Comparison of ENCODE assay signal across 8 mouse cellular contexts in genomic region chr17:14943729-14944059, GRCm38 (mm10). TPM values are rescaled to one million over a fixed set of nuclear protein-coding genes. Genes with fewer than 3 reads are reported as not detected.
DNase-seq lines count a peak whose midpoint lies in the region; ATAC-seq and TF ChIP-seq lines count a peak whose summit lies in the region.

No protein-coding gene starts in this region.

- H3K27ac ChIP-seq in heart, embryonic 14.5 days (replicated peaks in 1 of 2; ENCODE audit: control insufficient read depth in 1 of 2, insufficient read depth in 1 of 2, low read depth in 2 of 2, low read length in 2 of 2): peak overlapping the region; percentile 14 to 75; a peak in 2 of 4 replicates
- H3K27ac ChIP-seq in ES-Bruce4 (ENCODE audit: insufficient read depth, low read length) (no peak overlapping the region), macrophage (peak overlapping the region; percentile 67)
- peak overlapping the region; percentile 85 for H3K27ac ChIP-seq in forebrain, postnatal 0 days (ENCODE audit: low read depth, low read length)

- peak overlapping the region; percentile 66 for H3K4me3 ChIP-seq in heart, embryonic 14.5 days (ENCODE audit: control insufficient read depth in 1 of 2, insufficient read depth in 1 of 2, low read depth in 1 of 2, low read length in 2 of 2)
- H3K4me3 ChIP-seq in ES-Bruce4 (ENCODE audit: low read depth, low read length) (peak overlapping the region; percentile 92), macrophage (ENCODE audit: inconsistent target) (peak overlapping the region; percentile 99)
- H3K4me3 ChIP-seq in forebrain, postnatal 0 days (ENCODE audit: low read depth, low read length): peak overlapping the region; percentile 94

- peaks cover 38% of the 10 kb centered on the region for H3K79me2 ChIP-seq in macrophage (ENCODE audit: inconsistent target)

- H3K4me1 ChIP-seq in heart, embryonic 14.5 days (ENCODE audit: control insufficient read depth in 2 of 2, insufficient read depth in 2 of 2, low read length in 2 of 2): peaks cover 4 to 14% of the 10 kb centered on the region in 2 experiments; a peak in 3 of 4 replicates
- no peaks in the 10 kb centered on the region for H3K4me1 ChIP-seq in ES-Bruce4 (ENCODE audit: control insufficient read depth, insufficient read depth, low read length)
- peaks cover 12% of the 10 kb centered on the region for H3K4me1 ChIP-seq in forebrain, postnatal 0 days (ENCODE audit: insufficient read depth)

- no peak for TF ChIP-seq CTCF in ES-Bruce4 (IDR thresholded peaks at IDR 0.05; ENCODE audit: low read depth, low read length)
- no peak for TF ChIP-seq CTCF in forebrain, postnatal 0 days (IDR thresholded peaks at IDR 0.05; ENCODE audit: low read depth)

- no peak for TF ChIP-seq POLR2A in ES-Bruce4 (IDR thresholded peaks at IDR 0.05; ENCODE audit: insufficient read depth, low read length)

- no peaks in the 10 kb centered on the region for H3K9me3 ChIP-seq in heart, embryonic 14.5 days (ENCODE audit: control insufficient read depth, low read length)
- no peaks in the 10 kb centered on the region for H3K9me3 ChIP-seq in ES-Bruce4 (replicated peaks; ENCODE audit: control insufficient read depth, insufficient read depth, low read length, poor library complexity, severe bottlenecking)
- no peaks in the 10 kb centered on the region for H3K9me3 ChIP-seq in forebrain, postnatal 0 days (ENCODE audit: low read length)

- no peak for TF ChIP-seq EP300 in ES-Bruce4 (IDR thresholded peaks at IDR 0.05; ENCODE audit: insufficient read depth, low read depth, low read length)

- no peaks in the 10 kb centered on the region for H3K27me3 ChIP-seq in heart, embryonic 14.5 days (ENCODE audit: control insufficient read depth, insufficient read depth, low read length)
- no peaks in the 10 kb centered on the region for H3K27me3 ChIP-seq in ES-Bruce4 (ENCODE audit: control insufficient read depth, insufficient read depth, low read length, poor library complexity, severe bottlenecking)
- H3K27me3 ChIP-seq in forebrain, postnatal 0 days (ENCODE audit: insufficient read depth, low read length): no peaks in the 10 kb centered on the region

- peak; percentile 2; the same call in 1 of the 2 replicates for ATAC-seq in heart, embryonic 14.5 days (ENCODE audit: insufficient number of reproducible peaks, insufficient read depth, low FRiP score, low read depth)
- ATAC-seq in forebrain, postnatal 0 days: no peak

- H3K9ac ChIP-seq in heart, embryonic 14.5 days (ENCODE audit: low read length): peak overlapping the region; percentile 92
- H3K9ac ChIP-seq in ES-Bruce4 (ENCODE audit: low read depth, poor library complexity, severe bottlenecking): peak overlapping the region; percentile 65
- peak overlapping the region; percentile 88 for H3K9ac ChIP-seq in forebrain, postnatal 0 days

- WGBS in heart, embryonic 14.5 days: 13% methylated on average over 16 of the region's 16 CpGs
- 19% methylated on average over 16 of the region's 16 CpGs for WGBS in forebrain, postnatal 0 days
- 16% methylated on average over 16 of the region's 16 CpGs for WGBS in macrophage (ENCODE audit: missing documents)

- peaks cover 38% of the 10 kb centered on the region for H3K36me3 ChIP-seq in heart, embryonic 14.5 days (ENCODE audit: control insufficient read depth, insufficient read depth, low read length)
- H3K36me3 ChIP-seq in ES-Bruce4 (ENCODE audit: control insufficient read depth, insufficient read depth, low read length, poor library complexity, severe bottlenecking) (peaks cover 19% of the 10 kb centered on the region; the same call in 1 of the 2 replicates), macrophage (ENCODE audit: inconsistent target) (0 out of 2 replicates have a peak, but pooled peaks cover 6% of the 10 kb centered on the region)
- peaks cover 11% of the 10 kb centered on the region for H3K36me3 ChIP-seq in forebrain, postnatal 0 days (ENCODE audit: insufficient read depth)

- no peak for DNase-seq in heart, adult 11 months
- DNase-seq in forebrain, postnatal 0 days: peak; percentile 5
- DNase-seq in cerebellum, adult 8-10 months: no peak
- DNase-seq in right cerebral cortex, postnatal 36 days (ENCODE audit: low spot score in 2 of 2): no peak
- DNase-seq in embryo, embryonic 9.5 days (ENCODE audit: extremely low spot score): no peak

- peak overlapping the region; percentile 95 for H3K4me2 ChIP-seq in heart, embryonic 14.5 days (ENCODE audit: low read length)
- H3K4me2 ChIP-seq in forebrain, postnatal 0 days (ENCODE audit: low read depth): peak overlapping the region; percentile 95

RNA-seq across cellular contexts. Expression of gene 1600012H06Rik, which starts 0.7 kb away (rescaled TPM):
- 29.5 and 32.8 TPM in 2 replicates for polyA plus RNA-seq in heart, embryonic 14.5 days (2014; fragmentation: Nextera tagmentation; extraction: Ambion mirVana)
- polyA plus RNA-seq in ES-Bruce4 (2011; ENCODE audit: insufficient read depth, insufficient read length, low read depth, missing spikeins): 16.1 and 21.1 TPM in 2 replicates
- total RNA-seq in forebrain, postnatal 0 days (2014; rRNA removed): 21.1 and 24.2 TPM in 2 replicates
- 27.1 and 29.2 TPM in 2 replicates for polyA plus RNA-seq in forebrain, postnatal 0 days (2015; fragmentation: Nextera tagmentation; extraction: Ambion mirVana)
- total RNA-seq in macrophage (2018; cell fraction: chromatin; rRNA removed): 10 to 100 TPM in 21 of 26 experiments, 1 to 10 TPM in 5; 6.5 to 36.0 (median 20.1) TPM
- 10 to 100 TPM; 23.2 to 37.4 (median 31.9) TPM for total RNA-seq in macrophage (2018; cell fraction: cytosol; rRNA removed)
- total RNA-seq in macrophage (2018; cell fraction: nucleus; rRNA removed): 10 to 100 TPM; 14.5 to 75.3 (median 43.7) TPM
- 27.4 to 35.6 TPM (median 32.7 TPM) in 3 replicates for polyA plus RNA-seq in macrophage (2018)

RNA-seq across cellular contexts. Expression of gene Wdr27, which starts 0.7 kb away (rescaled TPM):
- polyA plus RNA-seq in heart, embryonic 14.5 days (2014; fragmentation: Nextera tagmentation; extraction: Ambion mirVana): 4.6 and 6.4 TPM in 2 replicates
- polyA plus RNA-seq in ES-Bruce4 (2011; ENCODE audit: insufficient read depth, insufficient read length, low read depth, missing spikeins) (1.8 TPM in 1 of 2 replicates, not detected in the other), macrophage (2018) (0.95 to 3.2 TPM (median 1.8 TPM) in 3 replicates)
- total RNA-seq in forebrain, postnatal 0 days (2014; rRNA removed): 1.1 and 1.6 TPM in 2 replicates
- polyA plus RNA-seq in forebrain, postnatal 0 days (2015; fragmentation: Nextera tagmentation; extraction: Ambion mirVana): 9.5 and 10.0 TPM in 2 replicates
- 1 to 10 TPM in 10 of 26 experiments, under 1 TPM in 9, not detected in 7; 0.40 to 3.7 (median 1.7) TPM for total RNA-seq in macrophage (2018; cell fraction: chromatin; rRNA removed)
- 1 to 10 TPM in 20 of 26 experiments, under 1 TPM in 5, not detected in 1; 0.65 to 2.7 (median 1.5) TPM for total RNA-seq in macrophage (2018; cell fraction: cytosol; rRNA removed)
- 1 to 10 TPM in 13 of 26 experiments, under 1 TPM in 4, not detected in 9; 0.56 to 2.9 (median 1.9) TPM for total RNA-seq in macrophage (2018; cell fraction: nucleus; rRNA removed)

RNA-seq across cellular contexts. Expression of gene Phf10, which starts 17.4 kb away (rescaled TPM):
- 33.9 and 36.9 TPM in 2 replicates for polyA plus RNA-seq in heart, embryonic 14.5 days (2014; fragmentation: Nextera tagmentation; extraction: Ambion mirVana)
- 104 and 107 TPM in 2 replicates for polyA plus RNA-seq in ES-Bruce4 (2011; ENCODE audit: insufficient read depth, insufficient read length, low read depth, missing spikeins)
- total RNA-seq in forebrain, postnatal 0 days (2014; rRNA removed): 59.3 and 61.7 TPM in 2 replicates
- polyA plus RNA-seq in forebrain, postnatal 0 days (2015; fragmentation: Nextera tagmentation; extraction: Ambion mirVana): 12.0 and 13.2 TPM in 2 replicates
- 100 to 1,000 TPM in 1 of 26 experiments, 10 to 100 TPM in 25; 15.2 to 158 (median 52.8) TPM for total RNA-seq in macrophage (2018; cell fraction: chromatin; rRNA removed)
- 10 to 100 TPM; 21.6 to 41.7 (median 32.0) TPM for total RNA-seq in macrophage (2018; cell fraction: cytosol; rRNA removed)
- total RNA-seq in macrophage (2018; cell fraction: nucleus; rRNA removed): 10 to 100 TPM; 16.9 to 74.9 (median 40.4) TPM
- 35.9 to 63.0 TPM (median 39.2 TPM) in 3 replicates for polyA plus RNA-seq in macrophage (2018)

RNA-seq across cellular contexts. Expression of gene 9030025P20Rik, which starts 34.6 kb away (rescaled TPM):
- 5.8 and 7.1 TPM in 2 replicates for polyA plus RNA-seq in heart, embryonic 14.5 days (2014; fragmentation: Nextera tagmentation; extraction: Ambion mirVana)
- polyA plus RNA-seq in ES-Bruce4 (2011; ENCODE audit: insufficient read depth, insufficient read length, low read depth, missing spikeins): 10.8 and 13.0 TPM in 2 replicates
- 8.3 and 8.9 TPM in 2 replicates for total RNA-seq in forebrain, postnatal 0 days (2014; rRNA removed)
- polyA plus RNA-seq in forebrain, postnatal 0 days (2015; fragmentation: Nextera tagmentation; extraction: Ambion mirVana): 4.9 and 7.6 TPM in 2 replicates
- total RNA-seq in macrophage (2018; cell fraction: chromatin; rRNA removed): 100 to 1,000 TPM in 21 of 26 experiments, 10 to 100 TPM in 5; 52.4 to 235 (median 165) TPM
- total RNA-seq in macrophage (2018; cell fraction: cytosol; rRNA removed): 10 to 100 TPM in 5 of 26 experiments, 1 to 10 TPM in 21; 4.2 to 15.0 (median 7.1) TPM
- 100 to 1,000 TPM in 7 of 26 experiments, 10 to 100 TPM in 19; 30.6 to 163 (median 77.9) TPM for total RNA-seq in macrophage (2018; cell fraction: nucleus; rRNA removed)
- polyA plus RNA-seq in macrophage (2018): 4.2 to 10.6 TPM (median 4.7 TPM) in 3 replicates

RNA-seq across cellular contexts. Expression of gene Gm3417, which starts 34.9 kb away (rescaled TPM):
- not detected in 2 replicates for polyA plus RNA-seq in heart, embryonic 14.5 days (2014; fragmentation: Nextera tagmentation; extraction: Ambion mirVana)
- not detected in 2 replicates for polyA plus RNA-seq in ES-Bruce4 (2011; ENCODE audit: insufficient read depth, insufficient read length, low read depth, missing spikeins)
- not detected in 2 replicates for total RNA-seq in forebrain, postnatal 0 days (2014; rRNA removed)
- 2.9 and 4.0 TPM in 2 replicates for polyA plus RNA-seq in forebrain, postnatal 0 days (2015; fragmentation: Nextera tagmentation; extraction: Ambion mirVana)
- total RNA-seq in macrophage (2018; cell fraction: chromatin; rRNA removed): 1 to 10 TPM in 1 of 26 experiments, not detected in 25; 3.4 TPM
- under 1 TPM in 11 of 26 experiments, not detected in 15; 0.30 to 0.99 (median 0.59) TPM for total RNA-seq in macrophage (2018; cell fraction: cytosol; rRNA removed)
- 1 to 10 TPM in 2 of 26 experiments, not detected in 24; 1.4 to 2.2 TPM for total RNA-seq in macrophage (2018; cell fraction: nucleus; rRNA removed)
- polyA plus RNA-seq in macrophage (2018): not detected in 3 replicates
